Mouse (Mus musculus) frontal cortex, postnatal 14 days (tissue): ENCODE results near the gene Slc37a1.
A peak's percentile ranks its signal among the peaks of the same experiment; 100 is the strongest.
"Not testable (repeated sequence)": the region's sequence is repeated elsewhere in the genome, so short reads cannot be mapped to it uniquely, and the experiment has no call there.

Experiments used
- DNase-seq, 2 experiments: peaks; one replicate each; pipeline ENCODE4 v3.0.0; 2022; ENCODE audit warnings: low spot score in 2 of 2

Gene Slc37a1

DNA sequence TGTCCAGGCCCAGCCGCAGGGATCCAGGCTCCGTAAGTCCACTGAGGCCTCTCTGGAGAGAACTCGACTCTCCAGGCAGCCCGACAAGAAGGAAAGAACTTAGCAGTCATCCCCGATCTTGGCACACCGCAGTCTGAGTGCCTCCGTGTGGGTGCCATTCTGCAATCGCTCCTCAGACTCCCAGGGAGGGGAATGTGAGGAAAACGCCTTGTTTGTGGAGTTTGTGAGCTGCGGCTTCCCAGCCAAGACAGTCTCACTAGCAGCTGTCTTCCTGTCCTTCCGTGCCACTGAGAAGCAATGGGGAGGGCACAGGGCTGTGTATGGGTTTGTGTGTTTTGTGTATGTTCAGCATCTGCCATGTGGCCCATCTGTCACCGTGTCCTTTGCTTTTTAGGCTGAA lies 62.8 kb downstream of the Slc37a1 start:
- DNase-seq = peak in 1 of 2 experiments; percentile 36

GRCm38 (mm10) chr17:31351984-31352383 lies 65.4 kb downstream of the Slc37a1 start:
- DNase-seq = no peak

- DNase-seq = no peak
These were observed 66.7 kb downstream of the Slc37a1 start for GRCm38 (mm10) chr17:31353255-31353654.

DNA sequence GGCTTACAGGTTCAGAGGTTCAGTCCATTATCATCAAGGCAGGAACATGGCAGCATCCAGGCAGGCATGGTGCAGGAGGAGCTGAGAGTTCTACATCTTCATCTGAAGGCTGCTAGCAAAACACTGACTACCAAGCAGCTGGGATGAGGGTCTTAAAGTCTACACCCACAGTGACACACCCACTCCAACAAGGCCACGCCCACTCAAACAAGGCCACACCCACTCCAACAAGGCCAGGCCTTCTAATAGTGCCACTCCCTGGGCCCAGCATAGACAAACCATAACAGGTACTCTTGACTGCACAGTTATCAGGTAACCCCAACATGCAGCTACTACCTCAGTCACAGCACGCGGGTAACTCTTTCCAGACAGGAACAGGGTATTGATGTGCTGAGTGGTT lies 68.1 kb downstream of the Slc37a1 start:
- DNase-seq = not testable (repeated sequence)

GRCm38 (mm10) chr17:31355792-31356502 lies 69.4 kb downstream of the Slc37a1 start:
- DNase-seq = no peak

DNA sequence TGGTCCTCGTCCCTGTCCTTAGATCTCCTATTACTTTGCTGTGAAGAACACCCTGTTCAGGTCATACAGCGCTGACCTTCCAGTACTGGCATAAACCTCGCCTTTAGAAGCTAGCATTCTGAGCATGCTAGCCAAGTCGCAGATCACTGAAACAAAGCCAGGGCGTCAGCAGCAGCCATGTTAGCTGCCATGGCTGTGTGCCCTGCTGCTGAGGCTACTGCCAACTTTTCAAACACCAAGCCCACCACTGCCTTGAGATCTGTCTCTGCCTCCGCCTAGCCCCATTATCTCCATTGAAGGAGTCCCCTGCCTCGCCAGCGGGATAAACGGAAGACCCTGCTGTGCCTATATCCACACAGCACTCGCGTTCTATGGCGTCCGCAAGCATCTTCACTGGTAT lies 74.0 kb downstream of the Slc37a1 start:
- DNase-seq = no peak

- no peak for DNase-seq
These were observed 79.1 kb downstream of the Slc37a1 start for GRCm38 (mm10) chr17:31365586-31366166.

DNA sequence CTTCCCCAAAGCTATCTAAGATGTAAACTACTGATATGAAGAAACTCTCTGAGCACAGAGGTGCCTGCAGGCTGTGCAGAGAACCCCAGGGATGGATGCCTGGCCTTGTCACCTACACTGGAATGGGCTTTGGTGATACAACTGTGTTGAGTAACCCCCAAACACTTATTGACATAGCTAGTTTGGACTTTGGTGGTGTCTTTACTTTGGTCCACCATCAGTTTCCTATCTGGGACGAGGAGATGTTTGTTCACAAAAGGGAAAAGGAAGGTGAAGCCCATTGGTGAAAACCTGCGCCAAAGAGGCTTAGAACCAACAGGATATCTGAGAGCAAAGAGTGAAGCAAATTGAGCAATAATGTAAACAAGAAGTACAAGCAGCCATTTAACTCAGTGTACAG lies 83.6 kb downstream of the Slc37a1 start:
- no peak for DNase-seq

DNA sequence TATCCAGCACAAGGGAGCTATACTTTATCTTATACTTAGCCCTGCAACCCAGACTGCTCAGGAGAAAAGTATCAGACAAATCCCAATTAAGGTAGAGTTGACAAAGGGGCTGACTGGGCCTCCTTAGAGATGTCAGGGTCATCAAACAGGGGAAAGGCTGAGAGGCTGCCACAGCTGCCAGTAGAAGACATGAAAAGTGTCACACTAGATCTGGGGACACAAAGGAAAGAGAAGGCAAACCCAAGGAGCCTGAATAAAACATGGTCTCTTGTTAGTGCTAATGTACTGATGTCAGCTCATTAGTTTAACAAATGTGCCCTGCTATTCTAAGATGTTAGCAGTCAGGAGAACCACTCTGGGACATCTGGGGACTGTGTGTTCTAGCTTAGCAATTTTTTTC lies 84.3 kb downstream of the Slc37a1 start:
- no peak for DNase-seq

DNA sequence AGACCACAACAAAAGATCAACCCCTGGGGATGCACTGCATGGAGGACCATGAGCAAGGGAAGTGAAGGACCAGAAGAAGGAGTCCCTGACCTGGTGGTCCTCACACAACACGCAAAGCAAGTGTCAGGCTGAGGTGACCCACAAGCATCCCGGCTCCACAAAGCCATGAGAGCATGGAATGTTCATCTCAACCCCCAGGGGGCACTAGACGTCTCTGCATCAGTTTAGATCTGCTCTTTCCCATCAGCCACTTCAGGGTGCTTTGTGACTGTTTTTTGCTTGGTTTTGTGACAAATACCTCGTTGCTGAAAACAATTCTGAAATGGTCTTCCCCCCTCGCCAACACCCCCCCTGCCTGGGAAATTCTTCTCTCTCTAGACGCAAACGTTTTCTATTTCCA lies 91.4 kb downstream of the Slc37a1 start:
- peak; percentile 54 to 63 for DNase-seq

DNA sequence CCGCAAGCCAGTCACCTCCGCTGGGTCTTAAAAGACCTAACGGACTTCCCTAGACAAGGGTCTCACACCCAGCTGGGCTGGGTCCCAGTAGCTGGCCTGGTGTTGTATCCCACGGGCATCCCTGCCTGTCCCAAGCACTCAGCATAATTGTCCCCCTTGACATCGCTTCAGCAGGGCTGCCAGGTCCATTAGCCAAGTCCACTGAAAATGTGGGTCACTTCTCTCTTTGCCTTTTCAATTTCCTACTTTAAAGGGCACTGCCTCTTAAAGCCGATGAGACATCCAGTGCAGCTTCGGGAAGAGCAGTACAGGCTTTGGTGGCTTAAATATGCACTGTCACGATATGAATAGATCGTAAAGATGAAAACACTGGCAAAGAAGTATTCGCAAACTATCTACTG lies 91.8 kb downstream of the Slc37a1 start:
- no peak for DNase-seq

- no peak for DNase-seq
These were observed 92.5 kb downstream of the Slc37a1 start for GRCm38 (mm10) chr17:31379086-31379485.

DNA sequence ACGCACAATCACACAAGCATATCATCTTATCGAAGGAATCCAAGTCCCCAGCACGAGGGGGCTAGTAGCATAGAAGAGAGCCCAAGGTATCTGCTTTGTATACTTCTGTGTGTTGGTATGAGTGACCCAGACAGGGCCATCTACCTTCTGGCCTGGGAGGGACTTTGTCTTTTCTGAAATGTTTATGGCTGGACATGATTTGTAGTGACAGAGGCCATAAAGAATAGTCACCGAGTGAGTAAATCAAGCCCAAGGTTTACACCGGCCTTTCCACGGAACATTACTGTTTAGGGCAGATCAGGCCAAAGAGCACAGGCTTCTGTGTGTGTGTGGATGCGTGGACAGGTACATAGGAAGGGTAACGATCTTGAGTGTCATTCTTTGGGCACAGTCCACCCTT lies 93.3 kb downstream of the Slc37a1 start:
- DNase-seq = no peak

- no peak for DNase-seq
These were observed 96.7 kb downstream of the Slc37a1 start for GRCm38 (mm10) chr17:31383320-31383719.

GRCm38 (mm10) chr17:31384968-31385627 lies 98.5 kb downstream of the Slc37a1 start:
- no peak for DNase-seq

DNA sequence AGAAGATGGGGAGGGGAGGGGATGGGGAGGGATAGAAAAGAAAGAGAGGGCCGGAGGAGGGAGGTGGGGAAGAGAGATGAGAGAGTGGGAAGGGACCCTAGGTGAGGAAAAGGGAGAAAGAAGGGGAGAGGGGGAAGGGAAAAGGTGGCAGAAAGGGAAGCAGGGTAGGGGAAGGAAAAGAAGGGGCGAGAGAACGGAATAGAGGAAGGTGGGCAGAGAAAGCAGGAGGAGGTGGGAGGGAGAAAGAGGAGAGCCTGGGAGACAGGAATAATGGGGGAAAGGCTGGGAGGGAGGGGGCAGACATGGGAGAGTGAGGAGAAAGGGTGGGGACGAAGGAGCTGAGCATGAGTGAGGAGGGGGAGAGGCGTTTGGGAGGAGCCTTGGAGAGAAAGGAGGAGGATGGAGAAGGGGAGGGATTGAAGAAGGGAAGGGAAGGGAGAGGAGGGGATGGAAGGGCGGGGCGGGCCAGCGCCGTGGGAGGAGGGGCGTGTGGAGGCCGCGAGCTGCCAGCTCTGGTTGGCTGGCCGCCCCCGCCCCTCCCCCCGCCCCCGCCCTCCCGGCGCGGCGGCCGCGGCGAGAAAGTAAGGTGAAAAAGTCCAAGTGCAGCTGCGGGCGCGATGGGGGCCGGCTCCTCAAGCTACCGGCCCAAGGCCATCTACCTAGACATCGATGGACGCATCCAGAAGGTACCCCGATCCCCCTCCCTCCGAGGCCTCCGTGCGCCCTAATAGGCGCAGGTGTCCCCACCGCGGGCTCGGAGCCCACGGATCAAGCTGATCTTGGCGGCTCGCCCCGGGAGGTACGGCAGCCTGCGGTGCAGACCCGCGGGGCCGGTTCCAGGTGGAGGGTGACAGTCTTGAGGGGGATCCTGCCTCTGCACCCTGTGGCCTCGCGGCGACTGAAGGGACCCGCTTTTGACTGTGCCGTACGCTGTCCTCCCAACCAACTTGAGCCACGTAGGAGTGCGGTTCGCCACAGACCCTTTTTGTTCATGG lies 99.4 kb downstream of the Slc37a1 start, which contains the start of gene Pde9a:
Pde9a (plus strand) TSS at position 540 of the 995 bp plus-strand sequence.
- peak in 1 of 2 experiments; percentile 55 for DNase-seq

GRCm38 (mm10) chr17:31386766-31387275 lies 100.2 kb downstream of the Slc37a1 start:
- no peak for DNase-seq

GRCm38 (mm10) chr17:31389432-31390050 lies 102.9 kb downstream of the Slc37a1 start:
- no peak for DNase-seq

- no peak for DNase-seq
These were observed 104.9 kb downstream of the Slc37a1 start for GRCm38 (mm10) chr17:31391462-31391861.

DNA sequence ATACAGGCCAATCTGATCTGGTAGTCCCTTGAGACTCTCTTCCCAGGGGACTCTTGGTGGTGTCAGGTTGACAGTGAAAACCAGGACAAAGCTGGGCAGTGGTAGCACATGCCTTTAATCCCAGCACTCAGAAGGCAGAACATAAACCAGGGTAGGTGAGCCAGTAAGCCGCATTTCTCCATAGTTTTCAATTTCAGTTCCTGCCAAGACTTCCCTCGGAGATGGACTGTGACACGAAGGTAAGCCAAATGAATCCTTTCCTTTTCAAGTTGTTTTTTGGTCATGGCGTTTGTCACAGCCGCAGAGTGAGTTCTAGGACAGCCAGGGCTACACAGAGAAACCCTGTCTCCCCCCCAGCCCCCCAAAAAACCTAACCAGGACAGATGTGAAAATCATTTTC lies 105.4 kb downstream of the Slc37a1 start:
- no peak for DNase-seq

- DNase-seq = no peak
These were observed 107.2 kb downstream of the Slc37a1 start for GRCm38 (mm10) chr17:31393811-31394210.
